Mouse (Mus musculus) erythroblast, adult 5-6 weeks (primary cell): Measurements from ENCODE around the gene Ero1lb. TPM values are rescaled to one million over a fixed set of nuclear protein-coding genes. Genes with fewer than 3 reads are reported as not detected.

Experiments
- ATAC-seq: replicated peaks from 2 replicates; pipeline ENCODE4 v1.8.0; 2016; ENCODE audit warnings: moderate number of reproducible peaks, mild to moderate bottlenecking, moderate TSS enrichment, inconsistent platforms; ENCODE audit not compliant: poor library complexity, low FRiP score, severe bottlenecking
- total RNA-seq, 2 experiments: library from RNA; stranded (forward) in 1 of 2; stranded (reverse) in 1 of 2; fragments of 150-400 nt in 1 of 2; fragments of 200-764, 138-1000 nt in 1 of 2; gene quantifications; 2 replicates each; pipeline versions ENCODE4 v1.2.3 to v1.2.4; 2015 to 2017; ENCODE audit warnings: low replicate concordance in 2 of 2

The Ero1lb gene
- total RNA-seq (2015; ENCODE audit: low replicate concordance) (2.3 and 4.8 TPM in 2 replicates), total RNA-seq (2017; ENCODE audit: low replicate concordance) (0.84 and 6.4 TPM in 2 replicates)

- peak; percentile 95 for ATAC-seq
Observed at GRCm38 (mm10) chr13:12565621-12566390, at the start of gene Ero1lb. Gene Ero1lb, plus strand, starts transcription at chr13:12565874.

- no peak for ATAC-seq
Observed at GRCm38 (mm10) chr13:12519371-12519770, 46.3 kb upstream of the Ero1lb start.

- no peak for ATAC-seq
Observed at GRCm38 (mm10) chr13:12519955-12520584, 45.6 kb upstream of the Ero1lb start, which contains the start of gene Edaradd. Gene Edaradd, minus strand, starts transcription at chr13:12520438.

- ATAC-seq: no peak
Observed at GRCm38 (mm10) chr13:12522346-12522745, 43.3 kb upstream of the Ero1lb start.

- no peak for ATAC-seq
Observed at GRCm38 (mm10) chr13:12525678-12526077, 40.0 kb upstream of the Ero1lb start.

GRCm38 (mm10) chr13:12534628-12535027 is 31.0 kb upstream of the Ero1lb start:
- ATAC-seq: no peak

- ATAC-seq: no peak
Observed at GRCm38 (mm10) chr13:12537971-12538370, 27.7 kb upstream of the Ero1lb start.

- ATAC-seq: no peak
Observed at GRCm38 (mm10) chr13:12539716-12540115, 26.0 kb upstream of the Ero1lb start.

- ATAC-seq: no peak
Observed at GRCm38 (mm10) chr13:12540119-12540518, 25.6 kb upstream of the Ero1lb start.

GRCm38 (mm10) chr13:12542006-12542981 is 23.4 kb upstream of the Ero1lb start:
- no peak for ATAC-seq

GRCm38 (mm10) chr13:12543246-12543645 is 22.4 kb upstream of the Ero1lb start:
- ATAC-seq: no peak

GRCm38 (mm10) chr13:12543880-12544568 is 21.6 kb upstream of the Ero1lb start:
- no peak for ATAC-seq

GRCm38 (mm10) chr13:12554211-12554610 is 11.5 kb upstream of the Ero1lb start:
- ATAC-seq: no peak

- ATAC-seq: no peak
Observed at GRCm38 (mm10) chr13:12559044-12559443, 6.6 kb upstream of the Ero1lb start.

- ATAC-seq: no peak
Observed at GRCm38 (mm10) chr13:12559462-12560120, 6.1 kb upstream of the Ero1lb start.

GRCm38 (mm10) chr13:12561729-12562128 is 3.9 kb upstream of the Ero1lb start:
- ATAC-seq: no peak

GRCm38 (mm10) chr13:12562256-12562655 is 3.4 kb upstream of the Ero1lb start:
- ATAC-seq: no peak

- no peak for ATAC-seq
Observed at GRCm38 (mm10) chr13:12567936-12568335, 2.3 kb downstream of the Ero1lb start.
